In the genomic region with DNA sequence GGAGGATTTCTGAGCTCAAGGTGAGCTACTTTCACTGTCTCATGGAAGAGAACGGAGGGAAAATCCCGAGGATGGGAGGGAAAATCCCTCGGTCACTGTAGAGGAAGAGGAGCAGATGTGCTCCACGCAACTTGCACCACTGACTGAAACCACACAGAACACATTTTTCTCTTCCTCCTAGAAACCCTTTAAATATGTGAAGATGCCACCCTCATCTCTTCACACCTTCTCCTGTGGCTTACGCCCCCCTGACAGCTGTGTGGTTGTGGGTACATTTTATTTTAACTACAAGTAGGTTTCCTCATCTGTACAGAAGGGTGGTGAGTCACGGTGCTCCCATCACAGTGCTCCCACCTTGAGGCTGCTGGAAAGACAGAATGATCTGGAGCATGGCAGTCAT, we compare ENCODE assay signal across 21 mouse cellular contexts. TPM values are rescaled to one million over a fixed set of nuclear protein-coding genes. Genes with fewer than 3 reads are reported as not detected.
A peak's percentile ranks its signal among the peaks of the same experiment; 100 is the strongest.
DNase-seq lines count a peak whose midpoint lies in the region; ATAC-seq lines count a peak whose summit lies in the region.
"Had no signal": no experiment of that assay in that cellular context is flagged by ENCODE, and none has a peak within 500 bp of the region (broad histone marks: within the 10 kb centered on the region; RNA-seq: fewer than 3 reads in every experiment).

No protein-coding gene starts in this region.

- intact Hi-C loops in gastrocnemius, postnatal 14 days (cut with DNase I; ENCODE audit: low total_unique reads), result loop anchor here (5.0 to 10.0 kb wide), 2 partner anchors 43 to 661 kb away; no protein-coding TSS in a partner anchor

- peak; percentile 27 for ATAC-seq in megakaryocyte, adult 5-6 weeks (ENCODE audit: poor library complexity, severe bottlenecking)
- ATAC-seq: forebrain, embryonic 16.5 days; hindbrain, postnatal 0 days; liver, postnatal 0 days; midbrain, embryonic 16.5 days; Patski had no signal

- DNase-seq in frontal cortex, postnatal 36 days (ENCODE audit: low spot score in 2 of 2), result peak; percentile 63 to 74
- DNase-seq in frontal cortex, postnatal 10 days (ENCODE audit: low spot score in 2 of 2), result no peak
- peak; percentile 74 for DNase-seq in A20 (ENCODE audit: low read depth, low spot score)
- peak; percentile 60 for DNase-seq in induced T-regulatory cell, adult 2 months (ENCODE audit: low read depth)
- DNase-seq in kidney, postnatal 25 days, result no peak
- no peak for DNase-seq in gastrocnemius, postnatal 14 days
- DNase-seq in thymus, postnatal 0 days (ENCODE audit: low spot score), result no peak
- DNase-seq: adrenal gland, postnatal 10 days; cerebellum, adult 11 months; cerebellum, postnatal 10 days; kidney, adult 11 months; layer of hippocampus, postnatal 36 days; liver, postnatal 0 days; lung, postnatal 10 days; thymus, postnatal 14 days had no signal

RNA-seq across cellular contexts. Expression of a gene that starts 34.0 kb away (rescaled TPM):
- 1.2 TPM in 1 of 2 replicates, not detected in the other for total RNA-seq in megakaryocyte, adult 5-6 weeks (2015)
- total RNA-seq in megakaryocyte, adult 5-6 weeks (2017), result not detected in 2 replicates
- under 1 TPM; 0.29 to 0.47 TPM for total RNA-seq in gastrocnemius, postnatal 14 days (2021)
- 0.25 and 0.45 TPM in 2 replicates for polyA plus RNA-seq in thymus, postnatal 0 days (2015; fragmentation: Nextera tagmentation; extraction: Ambion mirVana)
- polyA plus RNA-seq: liver, adult 2 months had no signal

Comparison
In these comparisons a context has a peak if more than half of its experiments do, and no peak if none do; other contexts are left out.
1. DNase-seq: peak in frontal cortex, postnatal 36 days (2 of 2), A20 (single experiment) and induced T-regulatory cell, adult 2 months (single experiment); none in frontal cortex, postnatal 10 days (0 of 2), kidney, postnatal 25 days (0 of 2), gastrocnemius, postnatal 14 days (single experiment) and thymus, postnatal 0 days (single experiment).